Mouse (Mus musculus) ES-Bruce4 (cell line): ENCODE results near the gene 4930578G10Rik.
A peak's percentile ranks its signal among the peaks of the same experiment; 100 is the strongest.

Source experiments
- CTCF ChIP-seq: IDR thresholded peaks from one replicate; pipeline ENCODE4 v1.8.1; 2011; ENCODE audit warnings: low read depth, low read length
- EP300 ChIP-seq: IDR thresholded peaks from 2 replicates; pipeline ENCODE4 v1.6.1; 2011; ENCODE audit warnings: low read depth, low read length; ENCODE audit not compliant: insufficient read depth
- POLR2A ChIP-seq: IDR thresholded peaks from one replicate; pipeline ENCODE4 v1.8.1; 2011; ENCODE audit warnings: low read length; ENCODE audit not compliant: insufficient read depth

DNA sequence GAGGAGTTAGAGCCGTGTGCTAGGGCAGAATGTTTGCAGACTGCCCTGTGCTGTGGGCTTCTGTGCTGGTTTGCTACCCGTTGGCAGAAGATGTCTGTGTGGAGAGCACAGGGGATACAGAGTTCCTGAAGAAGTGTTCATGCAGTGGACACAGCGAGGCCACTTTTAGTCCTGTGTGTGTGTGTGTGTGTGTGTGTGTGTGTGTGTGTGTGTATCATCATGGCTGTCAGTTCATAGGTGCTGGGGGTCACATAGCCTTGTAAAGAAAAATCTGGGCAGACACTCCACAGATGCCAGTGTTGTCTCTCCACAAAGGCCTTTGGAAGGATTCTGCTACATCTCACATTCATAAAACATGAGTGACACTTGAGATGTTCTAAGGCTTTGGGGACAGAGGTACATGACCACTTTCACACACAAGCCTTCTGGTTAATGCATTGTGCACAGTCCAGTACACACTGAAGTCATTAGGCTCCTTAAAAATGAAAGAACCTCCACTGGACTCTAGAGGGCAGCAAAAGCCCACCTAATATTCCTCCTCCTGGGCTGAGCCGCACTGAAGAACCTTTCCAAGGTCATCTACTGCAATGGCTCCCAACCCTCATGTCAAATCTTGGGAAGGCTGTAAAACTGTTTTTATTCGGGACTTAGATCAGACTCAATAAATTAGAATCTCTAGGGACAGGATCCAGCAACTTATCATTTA lies 141.4 kb downstream of the 4930578G10Rik start:
- TF ChIP-seq POLR2A (no peak), CTCF (peak; percentile 31), EP300 (no peak)
